In the genomic region with DNA sequence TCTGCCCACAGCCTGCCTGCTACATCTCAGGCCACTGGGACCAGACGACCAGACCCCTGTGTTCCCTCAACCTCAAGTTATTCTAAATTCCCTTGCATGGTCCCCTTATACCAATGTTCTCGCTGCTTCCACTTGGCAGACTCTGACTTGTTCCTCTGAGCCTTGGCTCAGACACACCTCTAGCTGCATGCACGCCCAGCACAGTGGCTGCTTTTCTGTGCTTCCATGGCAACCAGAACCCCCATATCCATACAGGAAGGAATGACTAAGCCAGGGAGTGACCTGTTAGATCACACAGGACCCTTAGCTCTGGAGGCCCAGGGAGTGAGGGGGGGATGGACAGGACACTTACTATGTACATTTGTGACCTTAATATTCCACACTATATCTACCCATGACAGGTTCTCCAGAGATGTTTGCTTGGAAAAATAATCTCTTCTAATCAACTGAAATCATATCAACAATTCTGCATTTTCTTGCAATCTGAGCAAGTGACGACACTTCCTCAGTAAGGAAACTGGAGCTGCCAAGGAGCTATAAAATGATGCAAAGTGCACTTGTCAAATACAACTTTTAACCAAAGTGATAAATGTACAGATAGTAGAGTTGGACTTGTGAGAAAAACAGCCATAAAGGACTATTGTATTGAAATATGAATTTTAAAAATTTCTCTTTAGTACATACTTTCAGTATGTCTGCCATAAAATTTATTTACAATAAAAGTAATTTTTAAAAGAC, we compare ENCODE assay signal across 8 mouse cellular contexts. TPM values are rescaled to one million over a fixed set of nuclear protein-coding genes. Genes with fewer than 3 reads are reported as not detected.
DNase-seq lines count a peak whose midpoint lies in the region; ATAC-seq lines count a peak whose summit lies in the region.

No protein-coding gene starts in this region.

- no peak overlapping the region for H3K4me3 ChIP-seq in hindbrain, embryonic 10.5 days
- no peak overlapping the region for H3K4me3 ChIP-seq in hindbrain, embryonic 13.5 days
- no peak overlapping the region for H3K4me3 ChIP-seq in embryonic facial prominence, embryonic 10.5 days

- peak; percentile 10 for DNase-seq in hindbrain, embryonic 10.5 days (ENCODE audit: low spot score)
- peak; percentile 20 for DNase-seq in 3T3-L1 (ENCODE audit: low read depth, low spot score)
- peak; percentile 24 for DNase-seq in embryonic facial prominence, embryonic 10.5 days (ENCODE audit: low spot score)
- peak; percentile 57 for DNase-seq in heart, postnatal 4 days
- no peak for DNase-seq in spleen, postnatal 14 days (ENCODE audit: low spot score in 2 of 2)
- DNase-seq in spleen, adult 18-20 months: no peak
- no peak for DNase-seq in urinary bladder, postnatal 25 days (ENCODE audit: low spot score)

- no peaks in the 10 kb centered on the region for H3K27me3 ChIP-seq in hindbrain, embryonic 10.5 days (ENCODE audit: insufficient read depth, poor library complexity, severe bottlenecking)
- H3K27me3 ChIP-seq in hindbrain, embryonic 13.5 days: no peaks in the 10 kb centered on the region
- H3K27me3 ChIP-seq in embryonic facial prominence, embryonic 10.5 days (replicated peaks; ENCODE audit: low read depth, poor library complexity, severe bottlenecking): no peaks in the 10 kb centered on the region

- H3K27ac ChIP-seq in hindbrain, embryonic 10.5 days: no peak overlapping the region
- no peak overlapping the region for H3K27ac ChIP-seq in hindbrain, embryonic 13.5 days
- no peak overlapping the region for H3K27ac ChIP-seq in embryonic facial prominence, embryonic 10.5 days (replicated peaks)

- no peak overlapping the region for H3K9ac ChIP-seq in hindbrain, embryonic 13.5 days

- ATAC-seq in hindbrain, embryonic 13.5 days (ENCODE audit: low FRiP score): no peak

- peaks cover 4% of the 10 kb centered on the region; the same call in 1 of the 2 replicates for H3K4me1 ChIP-seq in hindbrain, embryonic 10.5 days (replicated peaks)
- peaks cover 4% of the 10 kb centered on the region for H3K4me1 ChIP-seq in hindbrain, embryonic 13.5 days (replicated peaks)
- peaks cover 10% of the 10 kb centered on the region for H3K4me1 ChIP-seq in embryonic facial prominence, embryonic 10.5 days

- no peaks in the 10 kb centered on the region for H3K36me3 ChIP-seq in hindbrain, embryonic 10.5 days
- H3K36me3 ChIP-seq in hindbrain, embryonic 13.5 days: no peaks in the 10 kb centered on the region
- no peaks in the 10 kb centered on the region for H3K36me3 ChIP-seq in embryonic facial prominence, embryonic 10.5 days (replicated peaks)

- H3K9me3 ChIP-seq in hindbrain, embryonic 10.5 days: no peaks in the 10 kb centered on the region
- H3K9me3 ChIP-seq in hindbrain, embryonic 13.5 days: no peaks in the 10 kb centered on the region
- H3K9me3 ChIP-seq in embryonic facial prominence, embryonic 10.5 days: no peaks in the 10 kb centered on the region

- H3K4me2 ChIP-seq in hindbrain, embryonic 13.5 days: no peak overlapping the region

- 61% methylated on average over 4 of the region's 4 CpGs for WGBS in hindbrain, embryonic 10.5 days
- WGBS in hindbrain, embryonic 13.5 days: 42% methylated on average over 4 of the region's 4 CpGs
- WGBS in embryonic facial prominence, embryonic 10.5 days: 74% methylated on average over 4 of the region's 4 CpGs

RNA-seq across cellular contexts. Expression of gene Asah2, which starts 29.0 kb away (rescaled TPM):
- polyA plus RNA-seq in hindbrain, embryonic 10.5 days (2016; fragmentation: Nextera tagmentation; extraction: Ambion mirVana): 0.24 and 0.34 TPM in 2 replicates
- polyA plus RNA-seq in hindbrain, embryonic 13.5 days (2015; fragmentation: Nextera tagmentation; extraction: Ambion mirVana): 0.79 and 1.7 TPM in 2 replicates
- 0.43 and 0.55 TPM in 2 replicates for polyA plus RNA-seq in embryonic facial prominence, embryonic 10.5 days (2016; fragmentation: Nextera tagmentation; extraction: Ambion mirVana)
- 10 to 100 TPM; 15.6 to 20.6 TPM for total RNA-seq in heart, postnatal 4 days (2021)

Comparison
In these comparisons a context has a peak if more than half of its experiments do, and no peak if none do; other contexts are left out.
1. DNase-seq: peak in hindbrain, embryonic 10.5 days (single experiment), 3T3-L1 (single experiment), embryonic facial prominence, embryonic 10.5 days (single experiment) and heart, postnatal 4 days (single experiment); none in spleen, postnatal 14 days (0 of 2), spleen, adult 18-20 months (0 of 2) and urinary bladder, postnatal 25 days (single experiment).